Mouse (Mus musculus) kidney, embryonic 15.5 days (tissue): ENCODE data around the gene Hoxd12. TPM values are rescaled to one million over a fixed set of nuclear protein-coding genes. Genes with fewer than 3 reads are reported as not detected.
A peak's percentile ranks its signal among the peaks of the same experiment; 100 is the strongest.

ENCODE experiments used
- ATAC-seq: fragments of 200-750 bp; cut with Nextera tagmentation; replicated peaks from 2 replicates; pipeline ENCODE4 v1.8.0; 2017; ENCODE audit warnings: moderate TSS enrichment; ENCODE audit not compliant: low FRiP score
- H3K27ac ChIP-seq: fragments of 300-500 bp; sonication (generic); 2 replicates; pipeline ENCODE4 v1.5.1; 2015; ENCODE audit warnings: mild to moderate bottlenecking, inconsistent platforms
- H3K27me3 ChIP-seq: fragments of 300-500 bp; sonication (generic); 2 replicates; pipeline ENCODE4 v1.6.1; 2015; ENCODE audit warnings: inconsistent platforms
- H3K36me3 ChIP-seq: fragments of 300-500 bp; sonication (generic); 2 replicates; pipeline ENCODE4 v1.6.1; 2015; ENCODE audit warnings: inconsistent platforms
- H3K4me1 ChIP-seq: fragments of 300-500 bp; sonication (generic); 2 replicates; pipeline ENCODE4 v1.6.1; 2015; ENCODE audit warnings: inconsistent platforms
- H3K4me2 ChIP-seq: fragments of 300-500 bp; sonication (generic); 2 replicates; pipeline ENCODE4 v1.6.1; 2015; ENCODE audit warnings: moderate library complexity, mild to moderate bottlenecking, inconsistent platforms
- H3K4me3 ChIP-seq: fragments of 300-500 bp; sonication (generic); replicated peaks from 2 replicates; pipeline ENCODE4 v1.5.1; 2015; ENCODE audit warnings: mild to moderate bottlenecking, inconsistent platforms
- H3K9ac ChIP-seq: fragments of 300-500 bp; sonication (generic); 2 replicates; pipeline ENCODE4 v1.6.1; 2015; ENCODE audit warnings: mild to moderate bottlenecking, inconsistent platforms
- H3K9me3 ChIP-seq: fragments of 300-500 bp; sonication (generic); replicated peaks from 2 replicates; pipeline ENCODE4 v1.6.1; 2016; ENCODE audit warnings: inconsistent platforms
- WGBS: fragments of 180-500 bp; shearing (Covaris S2); methylation state at CpG from one replicate; pipeline ENCODE4 v1.1.7; 2015; ENCODE audit warnings: mixed read lengths; 5-methylcytosine and 5-hydroxymethylcytosine counted together
- polyA plus RNA-seq: library from polyadenylated mRNA; unstranded; fragments of >200 nt; fragmentation: Nextera tagmentation; extraction: Ambion mirVana; gene quantifications from 2 replicates; pipeline ENCODE4 v1.2.1, GENCODE M21; 2015

Hoxd12 gene
- polyA plus RNA-seq, 1 experiment from 2014 or later, result 6.4 TPM

DNA sequence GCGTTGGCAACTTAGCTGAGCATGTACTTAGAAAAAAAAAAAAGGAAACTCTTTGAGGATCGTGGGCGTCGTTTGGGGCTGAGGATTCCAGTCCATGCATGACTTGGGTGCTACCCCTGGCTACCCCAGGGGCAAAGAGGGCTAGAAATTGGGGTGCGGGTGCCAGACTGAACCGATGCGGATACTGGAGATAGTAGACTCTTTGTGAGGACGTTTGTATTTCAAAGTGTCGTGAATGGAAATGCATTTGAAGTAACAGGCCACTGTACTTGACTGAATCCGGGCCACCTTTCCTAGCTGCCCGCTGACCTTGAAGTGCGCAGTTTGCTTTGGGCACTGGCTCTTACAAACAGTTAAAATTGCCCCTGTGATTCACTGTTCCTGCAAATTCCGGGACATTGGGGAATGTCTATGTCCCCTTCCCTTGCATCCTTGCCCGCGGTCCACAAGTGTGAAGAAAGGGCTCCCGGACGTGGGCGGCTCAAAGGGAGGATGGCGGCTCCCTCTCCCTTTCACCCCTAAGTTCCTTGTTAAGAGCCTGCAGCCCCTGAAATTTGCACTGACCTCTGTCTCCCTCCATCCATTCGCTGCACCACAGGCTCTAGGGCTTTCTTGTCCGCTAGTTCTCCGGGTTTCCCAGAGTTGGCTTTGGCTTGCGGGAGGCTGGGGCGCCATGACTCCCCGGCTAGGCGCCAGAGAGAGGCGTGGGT lies 12.3 kb downstream of the Hoxd12 start:
- H3K27ac ChIP-seq, result peak overlapping the region; percentile 86
- peaks cover 25% of the 10 kb centered on the region for H3K27me3 ChIP-seq
- H3K4me3 ChIP-seq, result peak overlapping the region; percentile 55
- peaks cover 31% of the 10 kb centered on the region for H3K4me1 ChIP-seq
- no peaks in the 10 kb centered on the region for H3K9me3 ChIP-seq
- WGBS, result 1% methylated on average over 27 of the region's 27 CpGs
- no peak for ATAC-seq
- H3K9ac ChIP-seq, result peak overlapping the region; percentile 73
- H3K4me2 ChIP-seq, result peak overlapping the region; percentile 80
- H3K36me3 ChIP-seq, result no peaks in the 10 kb centered on the region

DNA sequence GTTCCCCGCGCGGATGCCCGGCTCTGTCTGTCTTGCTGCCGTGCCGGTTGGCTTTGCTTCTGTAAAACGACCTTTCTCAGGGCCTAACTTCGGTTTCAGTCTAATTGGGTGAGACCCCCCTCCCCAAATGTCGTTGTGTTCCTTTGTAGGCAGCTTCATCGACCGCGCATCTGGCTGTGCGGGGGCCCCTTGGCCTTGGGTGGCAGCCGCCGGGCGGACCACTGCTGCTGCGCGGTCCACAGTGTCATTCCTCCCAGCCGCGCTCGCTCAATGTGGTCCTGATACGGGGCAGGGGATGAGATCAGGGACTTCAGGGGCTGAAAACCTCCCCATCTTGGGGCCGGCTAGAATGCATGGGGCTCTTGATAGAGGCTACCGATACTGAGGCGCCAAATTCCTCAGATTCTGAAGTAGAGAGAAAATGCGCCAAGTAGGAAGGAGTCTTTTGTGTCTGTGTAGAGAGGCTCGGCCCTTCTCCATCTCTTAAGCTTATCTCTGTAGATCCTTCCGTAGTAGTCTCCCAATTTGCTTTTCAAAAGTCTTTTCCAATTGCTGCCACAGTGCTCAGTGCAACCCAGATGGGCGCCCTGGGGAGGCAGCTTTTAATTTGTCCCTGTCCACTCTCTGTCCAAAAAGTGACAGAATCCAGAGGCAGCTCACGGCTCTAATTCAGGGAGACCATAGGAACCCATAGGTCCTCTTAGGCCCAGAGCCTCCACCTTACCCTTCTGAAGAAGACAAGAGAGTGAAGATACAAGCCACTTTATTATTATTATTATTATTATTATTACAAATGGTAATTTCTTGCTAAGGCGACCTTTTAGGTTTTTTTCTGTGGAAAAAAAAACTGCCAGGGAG lies 13.1 kb downstream of the Hoxd12 start:
- 2% methylated on average over 31 of the region's 31 CpGs for WGBS
- Histone ChIP-seq H3K4me1 (peaks cover 31% of the 10 kb centered on the region), H3K27ac (peak overlapping the region; percentile 86), H3K4me3 (peak overlapping the region; percentile 55), H3K36me3 (no peaks in the 10 kb centered on the region), H3K4me2 (peak overlapping the region; percentile 80), H3K9ac (peak overlapping the region; percentile 73), H3K9me3 (no peaks in the 10 kb centered on the region), H3K27me3 (peaks cover 26% of the 10 kb centered on the region)
- ATAC-seq, result no peak

DNA sequence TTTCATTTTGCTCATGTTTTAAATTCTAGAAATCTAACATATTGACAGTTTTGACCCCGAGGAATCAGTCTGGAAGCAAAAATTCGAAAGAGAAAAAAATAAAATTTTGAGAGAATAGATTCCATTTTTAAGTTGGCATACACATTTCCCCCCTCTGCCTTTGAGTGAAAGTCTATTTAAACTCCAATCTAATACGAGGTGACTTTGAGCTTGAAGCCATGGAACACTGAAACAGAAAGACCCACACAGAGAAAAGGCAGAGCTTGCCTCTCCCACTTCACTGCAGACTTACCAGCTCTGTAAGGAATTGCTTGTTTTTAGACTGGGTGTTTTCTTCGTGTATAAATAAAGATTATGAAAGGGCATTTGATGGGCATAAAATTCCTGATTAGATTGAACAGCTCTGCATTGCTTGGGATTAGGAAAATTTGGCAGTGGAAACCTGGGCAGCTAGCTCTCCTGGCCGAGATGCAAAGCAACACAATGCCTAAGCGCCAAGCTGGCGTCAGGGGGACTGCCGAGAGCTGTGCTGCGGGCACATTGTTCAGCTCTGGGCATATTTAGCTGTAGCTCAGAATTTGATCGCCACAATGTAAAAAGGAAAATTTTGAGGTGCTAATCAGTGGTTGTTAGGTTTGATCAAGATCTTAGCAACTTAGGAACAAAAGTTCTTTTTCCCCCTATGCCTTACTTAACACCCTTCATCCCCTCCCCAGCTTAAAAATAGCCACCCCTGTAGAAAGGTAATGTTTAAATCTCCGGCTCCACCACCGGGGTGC lies 14.2 kb downstream of the Hoxd12 start:
- Histone ChIP-seq H3K9ac (peak overlapping the region; percentile 73), H3K27ac (peak overlapping the region; percentile 86), H3K4me2 (peak overlapping the region; percentile 80), H3K27me3 (peaks cover 26% of the 10 kb centered on the region), H3K9me3 (no peaks in the 10 kb centered on the region), H3K4me1 (peaks cover 31% of the 10 kb centered on the region), H3K4me3 (peak overlapping the region; percentile 55), H3K36me3 (no peaks in the 10 kb centered on the region)
- no peak for ATAC-seq
- 6% methylated on average over 12 of the region's 12 CpGs for WGBS

DNA sequence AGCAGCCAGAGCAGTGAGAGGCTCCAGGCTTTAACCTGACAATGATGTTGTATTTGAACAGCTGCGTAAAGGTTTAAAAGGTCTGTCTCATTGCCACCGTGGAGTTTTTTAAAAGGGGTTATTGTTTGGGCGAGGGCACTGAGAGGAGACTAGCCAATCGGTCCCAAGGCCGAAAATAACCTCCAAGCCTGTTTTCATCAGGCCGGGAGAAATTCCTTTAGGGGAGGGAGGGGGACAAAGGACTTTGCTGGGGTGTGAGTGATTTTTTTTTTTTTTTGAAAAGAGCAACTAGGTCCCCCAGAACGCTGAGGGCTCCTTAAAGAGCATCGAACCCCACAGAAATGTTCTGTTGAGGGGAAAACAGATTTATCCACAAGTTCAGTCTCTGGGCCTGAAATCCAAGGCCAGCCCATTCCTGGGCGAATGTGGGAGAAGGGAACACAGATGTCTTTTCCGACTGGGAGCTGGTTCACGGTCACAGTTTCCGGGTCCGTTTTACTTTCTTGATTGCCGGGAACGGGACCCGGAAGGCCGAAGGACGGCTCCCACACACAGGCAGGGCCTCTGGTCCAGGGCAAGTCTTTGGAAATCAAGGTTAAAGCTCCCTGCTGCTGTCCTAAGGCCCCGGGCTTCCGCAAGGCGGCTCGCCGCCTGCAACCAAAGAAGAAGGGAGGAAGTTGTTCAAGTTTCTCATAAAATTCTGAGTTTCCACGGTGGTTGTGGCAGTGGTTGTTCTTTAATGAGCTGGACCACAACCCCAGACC lies 14.9 kb downstream of the Hoxd12 start:
- Histone ChIP-seq H3K4me2 (peak overlapping the region; percentile 80), H3K9ac (peak overlapping the region; percentile 73), H3K27me3 (peaks cover 23% of the 10 kb centered on the region), H3K36me3 (no peaks in the 10 kb centered on the region), H3K9me3 (no peaks in the 10 kb centered on the region), H3K4me1 (peaks cover 34% of the 10 kb centered on the region), H3K27ac (peak overlapping the region; percentile 86), H3K4me3 (peak overlapping the region; percentile 55)
- 2% methylated on average over 24 of the region's 24 CpGs for WGBS
- no peak for ATAC-seq

- Histone ChIP-seq H3K9ac (peak overlapping the region; percentile 74), H3K27ac (peak overlapping the region; percentile 86)
Measured at GRCm38 (mm10) chr2:74690338-74690716, 15.5 kb downstream of the Hoxd12 start.

DNA sequence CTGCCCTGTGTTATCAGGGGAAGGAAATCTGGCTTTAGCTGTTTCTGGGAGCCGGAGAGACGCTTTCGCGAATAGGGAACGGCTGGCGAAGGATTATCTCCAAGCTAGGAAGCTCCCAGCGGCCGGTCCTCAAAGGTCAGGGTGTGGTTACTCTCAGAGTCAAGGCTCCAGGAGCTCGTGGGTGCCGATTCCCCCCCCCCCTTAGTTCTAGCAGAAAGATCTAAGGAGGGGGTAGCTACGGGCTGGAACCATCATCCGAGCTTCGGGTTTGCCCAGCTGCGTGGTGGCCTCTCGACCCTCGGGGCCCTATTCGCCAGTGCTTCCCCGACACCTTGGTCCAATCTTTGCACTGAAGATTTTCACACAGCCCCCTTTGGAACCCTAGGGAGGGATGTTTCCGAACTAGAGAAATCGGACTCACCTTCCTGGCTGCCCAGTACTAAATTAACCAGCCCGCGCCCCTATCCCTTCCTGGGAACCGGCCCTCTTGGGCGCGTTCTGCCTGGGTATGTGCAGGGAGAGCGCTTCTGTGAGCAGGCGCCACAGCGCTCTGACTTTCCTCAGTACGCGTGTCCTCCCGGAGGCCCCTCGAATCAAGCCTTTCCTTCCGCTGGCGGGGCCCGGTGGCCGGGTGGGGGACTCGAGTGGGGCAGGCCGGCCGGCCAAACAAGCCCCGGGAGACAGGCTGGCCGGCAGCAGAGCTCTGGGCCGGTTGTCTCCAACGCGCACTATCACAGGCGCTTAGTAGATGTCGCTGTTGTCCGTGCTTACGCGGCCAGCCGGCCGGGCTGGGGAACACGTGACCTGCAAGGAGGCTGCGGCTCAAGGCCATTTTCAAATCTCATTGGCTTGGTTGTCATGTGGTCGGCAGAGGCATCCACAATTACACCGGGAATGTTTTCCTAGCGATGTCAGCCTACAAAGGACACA lies 16.5 kb downstream of the Hoxd12 start, which contains the start of gene Hoxd10:
Gene Hoxd10 (plus strand): TSS at position 903 of the 930 bp plus-strand sequence.
- Histone ChIP-seq H3K4me3 (peak within 1 kb of the TSS; percentile 70), H3K9me3 (no peaks in the 10 kb centered on the region), H3K27ac (peak within 1 kb of the TSS; percentile 95), H3K27me3 (peaks cover 22% of the 10 kb centered on the region; the same call in 1 of the 2 replicates), H3K4me1 (peaks cover 49% of the 10 kb centered on the region), H3K36me3 (no peaks in the 10 kb centered on the region), H3K9ac (peak within 1 kb of the TSS; percentile 74), H3K4me2 (peak within 1 kb of the TSS; percentile 80)
- peak; percentile 93 for ATAC-seq
- WGBS, result under 1% methylated on average over 56 of the region's 56 CpGs

More at GRCm38 (mm10) chr2:74690338-74690716, 15.5 kb downstream of the Hoxd12 start:
- peaks cover 39% of the 10 kb centered on the region for H3K4me1 ChIP-seq
- H3K9me3 ChIP-seq, result no peaks in the 10 kb centered on the region
- peak overlapping the region; percentile 70 for H3K4me3 ChIP-seq
- peaks cover 22% of the 10 kb centered on the region for H3K27me3 ChIP-seq
- ATAC-seq, result no peak
- H3K4me2 ChIP-seq, result peak overlapping the region; percentile 80
- no peaks in the 10 kb centered on the region for H3K36me3 ChIP-seq
- WGBS, result 5% methylated on average over 8 of the region's 8 CpGs

GRCm38 (mm10) chr2:74691995-74692807 lies 17.4 kb downstream of the Hoxd12 start:
- H3K9me3 ChIP-seq, result no peaks in the 10 kb centered on the region
- peak overlapping the region; percentile 80 for H3K4me2 ChIP-seq
- ATAC-seq, result peak; percentile 16; the same call in 1 of the 2 replicates
- 2% methylated on average over 35 of the region's 35 CpGs for WGBS
- peak overlapping the region; percentile 95 for H3K27ac ChIP-seq
- H3K4me1 ChIP-seq, result peaks cover 57% of the 10 kb centered on the region
- H3K9ac ChIP-seq, result peak overlapping the region; percentile 74
- peak overlapping the region; percentile 70 for H3K4me3 ChIP-seq
- no peaks in the 10 kb centered on the region for H3K36me3 ChIP-seq
- H3K27me3 ChIP-seq, result peaks cover 20% of the 10 kb centered on the region; the same call in 1 of the 2 replicates

DNA sequence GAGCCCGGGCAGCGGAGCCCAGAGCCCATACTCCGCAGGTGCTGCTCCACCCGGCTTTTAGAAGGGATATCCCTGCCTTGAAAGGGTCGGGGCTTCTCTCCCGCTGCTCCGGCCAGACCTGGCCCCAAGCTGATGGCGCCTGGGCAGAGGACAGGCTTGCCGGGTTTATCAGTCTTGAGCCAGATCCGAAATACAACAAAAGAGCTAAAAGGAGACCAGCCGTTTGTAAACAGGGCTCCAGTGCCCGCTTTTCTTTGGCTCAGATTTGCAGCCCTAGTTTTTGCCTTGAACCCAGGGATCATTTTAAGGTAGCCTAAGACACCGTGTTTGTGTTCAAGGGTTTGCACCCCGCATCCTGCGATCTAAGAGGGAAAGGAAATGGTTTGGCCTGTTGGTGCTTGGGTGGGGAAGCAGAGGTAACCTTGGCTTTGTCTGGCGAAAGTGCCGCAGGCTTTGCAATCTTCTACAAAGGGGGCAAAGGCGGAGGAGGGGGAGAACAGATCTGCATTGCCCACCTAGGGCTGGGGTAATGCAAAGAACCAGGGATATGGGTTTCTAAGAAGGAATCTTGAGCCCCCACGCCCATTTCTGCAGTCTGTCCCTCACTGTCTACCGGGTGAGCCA lies 18.1 kb downstream of the Hoxd12 start:
- peak overlapping the region; percentile 80 for H3K4me2 ChIP-seq
- peak overlapping the region; percentile 95 for H3K27ac ChIP-seq
- H3K27me3 ChIP-seq, result peaks cover 16% of the 10 kb centered on the region; the same call in 1 of the 2 replicates

GRCm38 (mm10) chr2:74693432-74693827 lies 18.6 kb downstream of the Hoxd12 start:
- Histone ChIP-seq H3K4me3 (peak overlapping the region; percentile 70), H3K9me3 (no peaks in the 10 kb centered on the region), H3K27me3 (peaks cover 14% of the 10 kb centered on the region; the same call in 1 of the 2 replicates), H3K4me1 (peaks cover 56% of the 10 kb centered on the region), H3K27ac (peak overlapping the region; percentile 95), H3K36me3 (no peaks in the 10 kb centered on the region), H3K4me2 (peak overlapping the region; percentile 80), H3K9ac (peak overlapping the region; percentile 74)
- 16% methylated on average over 4 of the region's 4 CpGs for whole genome bisulfite sequencing
- ATAC-seq, result no peak

More for the DNA sequence above, 18.1 kb downstream of the Hoxd12 start:
- Histone ChIP-seq H3K36me3 (no peaks in the 10 kb centered on the region), H3K4me1 (peaks cover 54% of the 10 kb centered on the region), H3K9ac (peak overlapping the region; percentile 74), H3K9me3 (no peaks in the 10 kb centered on the region), H3K4me3 (peak overlapping the region; percentile 70)
- WGBS, result 4% methylated on average over 20 of the region's 20 CpGs
- ATAC-seq, result no peak
